Mouse (Mus musculus): ENCODE measurements at regions not wholly inside any gene's neighbourhood (a gene's known extent, or its start where the extent isn't known, plus 50 kb on each side); places are given as distances from the start of the nearest gene placed in this dataset.

DNA sequence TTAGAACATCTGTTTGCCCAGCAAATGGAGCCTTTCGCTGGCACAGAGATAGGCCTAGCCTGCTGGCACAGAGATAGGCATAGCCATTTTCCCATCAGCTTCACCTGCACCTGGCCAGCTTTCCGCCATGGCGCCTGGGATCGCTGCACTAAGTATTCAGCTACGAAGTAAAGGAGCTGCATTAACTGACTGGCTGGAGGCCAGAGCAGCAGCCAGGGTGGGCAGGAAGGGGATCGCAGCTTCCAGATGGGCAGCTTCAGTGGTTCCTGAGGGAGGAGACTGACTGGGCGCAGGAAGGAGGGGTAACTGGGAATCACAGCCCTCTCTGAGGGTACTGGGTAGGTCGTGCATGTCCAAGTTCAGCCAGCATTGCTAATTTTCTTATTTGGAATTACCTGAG lies 376.2 kb downstream of the Rps24 start:
- TF ChIP-seq HCFC1 (IDR thresholded peaks at IDR 0.05; ENCODE audit: borderline replicate concordance, insufficient read depth, low read length) (no peak), CHD2 (IDR thresholded peaks at IDR 0.05; ENCODE audit: low read depth, low read length) (no peak), ZC3H11A (IDR thresholded peaks at IDR 0.05; ENCODE audit: borderline replicate concordance, low read depth, low read length) (no peak), ZNF384 (IDR thresholded peaks at IDR 0.05; ENCODE audit: low read depth, low read length) (no peak), MAFK (IDR thresholded peaks at IDR 0.05; ENCODE audit: insufficient read depth, low read depth, low read length) (no peak)
